Mouse (Mus musculus): ENCODE measurements around the gene Def8. TPM values are rescaled to one million over a fixed set of nuclear protein-coding genes. Genes with fewer than 3 reads are reported as not detected.

The Def8 gene
- polyA plus RNA-seq (2012; rRNA removed) = 9.1 and 9.3 TPM in 2 replicates

GRCm38 (mm10) chr8:123423441-123423840, at the start of gene Def8:
Def8 (plus strand) TSS chr8:123423527.

GRCm38 (mm10) chr8:123406786-123407185, 16.5 kb upstream of the Def8 start, which contains the start of gene Mc1r:
Mc1r (plus strand) TSS chr8:123407107.

GRCm38 (mm10) chr8:123411246-123411645, 12.1 kb upstream of the Def8 start, which contains the start of gene Tubb3:
Tubb3 (plus strand) TSS chr8:123411424.

GRCm38 (mm10) chr8:123477737-123478258, 54.5 kb downstream of the Def8 start, which contains the start of gene Afg3l1:
Afg3l1 (plus strand) TSS chr8:123477903.

Other genes starting within 250 kb of the Def8 start
- gene Dpep1, start 237.3 kb upstream of the Def8 start, polyA plus RNA-seq (2012; rRNA removed) = 0.94 and 1.0 TPM in 2 replicates
- 33.2 and 35.7 TPM in 2 replicates for gene Chmp1a, start 210.8 kb upstream of the Def8 start, polyA plus RNA-seq (2012; rRNA removed)
- gene Spata33, start 210.7 kb upstream of the Def8 start, polyA plus RNA-seq (2012; rRNA removed) = 0.17 and 0.26 TPM in 2 replicates
- gene Cdk10, start 198.7 kb upstream of the Def8 start, polyA plus RNA-seq (2012; rRNA removed) = 19.0 and 23.9 TPM in 2 replicates
- 2.6 and 3.0 TPM in 2 replicates for gene Spata2l, start 187.3 kb upstream of the Def8 start, polyA plus RNA-seq (2012; rRNA removed)
- gene Zfp276, start 169.3 kb upstream of the Def8 start, polyA plus RNA-seq (2012; rRNA removed) = 11.1 and 11.2 TPM in 2 replicates
- gene Vps9d1, start 169.2 kb upstream of the Def8 start, polyA plus RNA-seq (2012; rRNA removed) = 9.4 and 12.3 TPM in 2 replicates
- 11.6 and 12.2 TPM in 2 replicates for gene Fanca, start 105.0 kb upstream of the Def8 start, polyA plus RNA-seq (2012; rRNA removed)
- 1.7 and 1.8 TPM in 2 replicates for gene Spire2, start 90.8 kb upstream of the Def8 start, polyA plus RNA-seq (2012; rRNA removed)
- 59.3 and 59.6 TPM in 2 replicates for gene Tcf25, start 49.8 kb upstream of the Def8 start, polyA plus RNA-seq (2012; rRNA removed)
- 0.01 TPM in 1 of 2 replicates, not detected in the other for gene Mc1r, start 16.4 kb upstream of the Def8 start, polyA plus RNA-seq (2012; rRNA removed)
- gene Tubb3, start 12.1 kb upstream of the Def8 start, polyA plus RNA-seq (2012; rRNA removed) = 0.24 and 0.32 TPM in 2 replicates
- 13.3 and 14.2 TPM in 2 replicates for gene Afg3l1, start 54.4 kb downstream of the Def8 start, polyA plus RNA-seq (2012; rRNA removed)
- 0.02 and 0.06 TPM in 2 replicates for gene Dbndd1, start 91.9 kb downstream of the Def8 start, polyA plus RNA-seq (2012; rRNA removed)
- 3.3 and 3.6 TPM in 2 replicates for gene Gas8, start 95.3 kb downstream of the Def8 start, polyA plus RNA-seq (2012; rRNA removed)
- 6.9 and 9.4 TPM in 2 replicates for gene Rhou, start 230.4 kb downstream of the Def8 start, polyA plus RNA-seq (2012; rRNA removed)

All from liver, embryonic 18 days (tissue).